8 mouse cellular contexts compared by ENCODE assay signal in the genomic region with DNA sequence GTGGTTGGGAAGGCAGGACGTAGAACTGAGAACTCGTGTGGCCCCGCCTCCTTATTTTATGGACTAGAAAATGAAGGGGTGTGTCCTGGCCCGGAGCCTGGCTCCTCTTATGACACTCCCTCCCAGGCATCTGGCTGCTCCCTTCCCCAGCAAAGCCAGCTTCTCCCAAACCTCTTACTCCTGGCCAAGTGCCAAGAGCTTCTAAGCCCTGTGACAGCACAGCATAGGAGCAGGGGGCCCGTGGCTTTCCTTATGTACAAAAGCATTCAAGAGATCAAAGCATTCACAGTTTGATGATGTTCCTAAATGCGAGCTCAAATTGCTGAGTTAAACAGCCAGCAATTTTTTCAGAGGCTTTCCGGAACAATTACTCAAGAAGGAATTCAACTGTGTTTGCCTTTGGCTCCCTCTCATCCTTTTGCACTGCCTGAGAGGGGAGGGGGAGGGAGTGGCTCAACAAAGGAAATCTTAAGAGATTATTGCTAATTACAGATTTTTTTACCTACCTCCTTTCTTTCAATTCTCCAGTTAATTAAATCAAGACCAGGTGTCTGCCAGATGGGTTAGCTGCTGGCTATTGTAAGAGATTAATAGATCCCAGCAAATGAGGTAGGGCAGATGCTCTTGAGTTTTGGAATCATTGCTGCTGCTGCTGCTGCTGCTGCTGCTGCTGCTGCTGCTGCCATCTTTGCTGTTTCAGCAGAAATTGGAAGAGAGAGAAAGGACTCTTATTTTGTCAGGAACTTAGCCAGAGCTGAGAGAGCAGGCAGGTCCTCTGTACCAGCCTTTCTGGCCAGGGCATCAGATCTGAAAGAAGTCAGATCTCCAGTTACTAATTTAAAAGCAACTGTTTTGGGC.
DNase-seq lines count a peak whose midpoint lies in the region; ATAC-seq and TF ChIP-seq lines count a peak whose summit lies in the region.

No protein-coding gene starts in this region.

- peak overlapping the region; percentile 28 for H3K9ac ChIP-seq in forebrain, postnatal 0 days
- H3K9ac ChIP-seq in hindbrain, embryonic 13.5 days: peak overlapping the region; percentile 24; the same call in 1 of the 2 replicates
- H3K9ac ChIP-seq in lung, postnatal 0 days (replicated peaks; ENCODE audit: low read depth): no peak overlapping the region

- H3K4me3 ChIP-seq in forebrain, postnatal 0 days (ENCODE audit: low read depth, low read length): no peak overlapping the region
- H3K4me3 ChIP-seq in hindbrain, embryonic 13.5 days: no peak overlapping the region
- no peak overlapping the region for H3K4me3 ChIP-seq in lung, postnatal 0 days (ENCODE audit: low read depth, low read length)

- no peaks in the 10 kb centered on the region for H3K27me3 ChIP-seq in forebrain, postnatal 0 days (ENCODE audit: insufficient read depth, low read length)
- no peaks in the 10 kb centered on the region for H3K27me3 ChIP-seq in hindbrain, embryonic 13.5 days
- no peaks in the 10 kb centered on the region for H3K27me3 ChIP-seq in lung, postnatal 0 days (replicated peaks; ENCODE audit: insufficient read depth, low read length)

- 6% methylated on average over 7 of the region's 7 CpGs for WGBS in forebrain, postnatal 0 days
- WGBS in hindbrain, embryonic 13.5 days: 8% methylated on average over 7 of the region's 7 CpGs
- WGBS in lung, postnatal 0 days: under 1% methylated on average over 7 of the region's 7 CpGs

- TF ChIP-seq EP300 in lung, postnatal 0 days (IDR thresholded peaks at IDR 0.05): peak; percentile 83

- peak; percentile 95 for ATAC-seq in forebrain, postnatal 0 days
- peak; percentile 95 for ATAC-seq in hindbrain, embryonic 13.5 days (ENCODE audit: low FRiP score)
- peak; percentile 91 for ATAC-seq in lung, postnatal 0 days

- no peaks in the 10 kb centered on the region for H3K36me3 ChIP-seq in forebrain, postnatal 0 days (ENCODE audit: insufficient read depth)
- no peaks in the 10 kb centered on the region for H3K36me3 ChIP-seq in hindbrain, embryonic 13.5 days
- no peaks in the 10 kb centered on the region for H3K36me3 ChIP-seq in lung, postnatal 0 days (ENCODE audit: insufficient read depth, low read length)

- TF ChIP-seq CTCF in forebrain, postnatal 0 days (IDR thresholded peaks at IDR 0.05; ENCODE audit: low read depth): no peak
- TF ChIP-seq CTCF in lung, postnatal 0 days (IDR thresholded peaks at IDR 0.05): no peak

- H3K4me1 ChIP-seq in forebrain, postnatal 0 days (ENCODE audit: insufficient read depth): peaks cover 21% of the 10 kb centered on the region
- peaks cover 45% of the 10 kb centered on the region for H3K4me1 ChIP-seq in hindbrain, embryonic 13.5 days (replicated peaks)
- peaks cover 19% of the 10 kb centered on the region; the same call in 1 of the 2 replicates for H3K4me1 ChIP-seq in lung, postnatal 0 days (ENCODE audit: insufficient read depth, low read depth, low read length)

- DNase-seq in MEL-GATA-1-ER (ENCODE audit: extremely low read depth, low read depth): peak; percentile 51
- DNase-seq in cerebellum, adult 9-11 months: peak; percentile 74
- DNase-seq in forebrain, postnatal 0 days: peak; percentile 90
- peak; percentile 41 to 56 for DNase-seq in layer of hippocampus, postnatal 10 days (ENCODE audit: low spot score in 2 of 2)
- DNase-seq in lung, postnatal 0 days (ENCODE audit: low spot score): peak; percentile 97
- DNase-seq in retina, postnatal 1 day: peak; percentile 96
- DNase-seq in yolk sac, embryonic 10.5 days (ENCODE audit: low spot score): peak; percentile 67

- peak overlapping the region; percentile 19 for H3K4me2 ChIP-seq in forebrain, postnatal 0 days (ENCODE audit: low read depth)
- peak overlapping the region; percentile 30 for H3K4me2 ChIP-seq in hindbrain, embryonic 13.5 days
- peak overlapping the region; percentile 34 for H3K4me2 ChIP-seq in lung, postnatal 0 days (replicated peaks; ENCODE audit: low read depth, low read length)

- no peaks in the 10 kb centered on the region for H3K9me3 ChIP-seq in forebrain, postnatal 0 days (ENCODE audit: low read length)
- no peaks in the 10 kb centered on the region for H3K9me3 ChIP-seq in hindbrain, embryonic 13.5 days
- no peaks in the 10 kb centered on the region for H3K9me3 ChIP-seq in lung, postnatal 0 days (ENCODE audit: low read length)

- peak overlapping the region; percentile 88 for H3K27ac ChIP-seq in forebrain, postnatal 0 days (ENCODE audit: low read depth, low read length)
- peak overlapping the region; percentile 90 for H3K27ac ChIP-seq in hindbrain, embryonic 13.5 days
- peak overlapping the region; percentile 79 for H3K27ac ChIP-seq in lung, postnatal 0 days (ENCODE audit: low read length)
